Mouse (Mus musculus): ENCODE results near the gene Gbp3.

The Gbp3 gene

DNA sequence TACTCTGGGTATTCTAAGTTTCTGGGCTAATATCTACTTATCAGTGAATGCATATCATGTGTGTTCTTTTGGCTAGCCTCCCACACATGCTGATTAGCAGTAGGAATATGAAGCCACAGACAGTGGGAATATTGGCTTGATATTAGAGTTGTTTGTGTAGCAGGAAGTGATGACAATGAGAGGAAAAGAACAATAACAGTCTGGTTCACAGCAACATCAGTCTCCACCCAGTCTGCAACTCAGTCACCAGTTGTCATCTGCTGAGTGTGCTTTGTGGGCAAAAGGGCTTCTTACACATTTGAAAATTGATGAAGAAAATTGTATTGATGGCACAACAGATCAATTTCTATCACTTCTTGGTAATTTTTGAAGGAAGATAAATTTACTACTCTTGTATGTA is 27.6 kb downstream of the Gbp3 start:
- DNase-seq (ENCODE audit: low read depth, low spot score): no peak

DNA sequence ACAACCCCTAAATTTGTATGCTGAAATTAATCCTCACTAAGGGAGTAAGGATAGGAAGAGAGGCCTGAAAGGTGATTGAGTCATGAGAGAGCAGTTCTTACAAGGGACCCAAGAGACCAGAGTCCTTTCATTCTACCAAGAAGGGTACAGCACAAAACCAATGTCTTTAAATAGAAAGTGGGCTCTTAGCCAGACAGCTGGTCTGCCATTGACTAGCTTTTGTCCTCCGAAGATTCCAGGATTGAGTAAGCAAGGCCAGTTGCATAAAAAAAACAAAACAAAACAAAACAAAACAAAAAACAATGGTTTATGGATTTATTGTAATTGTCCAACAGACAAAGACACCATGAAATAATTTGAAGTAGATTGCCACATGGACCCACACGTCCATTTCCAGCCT is 29.1 kb downstream of the Gbp3 start:
- DNase-seq (ENCODE audit: low read depth, low spot score): no peak

- DNase-seq (ENCODE audit: low read depth, low spot score): no peak
Observed at GRCm38 (mm10) chr3:142590431-142591067, 30.7 kb downstream of the Gbp3 start.

- DNase-seq (ENCODE audit: low read depth, low spot score): no peak
Observed at GRCm38 (mm10) chr3:142594547-142594946, 34.7 kb downstream of the Gbp3 start, which contains the start of gene Gbp2b. Gbp2b (plus strand) TSS chr3:142594847.

DNA sequence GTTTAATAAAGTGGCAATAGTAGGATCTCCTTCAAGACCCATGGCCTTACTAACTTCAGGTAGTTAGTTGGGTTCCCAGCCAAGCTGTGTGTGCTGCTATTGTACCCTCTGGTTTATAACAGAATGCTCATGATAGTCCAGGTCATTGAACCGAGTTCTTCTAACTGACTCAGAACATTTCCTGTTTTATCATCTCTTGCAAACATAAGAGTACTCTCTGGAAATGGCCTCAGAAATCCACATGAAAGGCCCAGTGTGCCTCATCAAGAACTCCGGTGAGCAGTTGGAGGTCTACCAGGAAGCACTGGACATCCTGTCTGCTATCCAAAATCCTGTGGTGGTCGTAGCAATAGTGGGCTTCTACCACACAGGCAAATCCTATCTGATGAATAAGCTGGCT is 38.1 kb downstream of the Gbp3 start:
- no peak for DNase-seq (ENCODE audit: low read depth, low spot score)

DNA sequence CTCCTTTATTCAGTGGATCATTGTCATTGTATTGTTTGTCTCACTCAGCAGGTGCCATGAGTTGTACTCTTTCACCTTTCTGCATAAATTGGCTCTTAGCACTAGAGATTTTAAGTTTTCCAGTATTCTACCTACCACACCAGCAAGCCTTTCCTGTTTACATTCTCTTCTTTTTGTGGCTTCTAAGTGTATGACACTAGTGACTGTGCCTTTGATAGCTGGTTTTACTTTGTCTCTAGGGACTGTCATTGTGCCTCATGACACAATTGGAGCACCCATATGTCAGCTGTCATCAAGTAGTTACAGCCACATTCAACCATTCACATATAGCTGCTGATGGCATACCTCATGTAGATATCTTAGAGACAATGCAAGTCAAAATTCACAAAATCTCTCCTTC is 41.8 kb downstream of the Gbp3 start:
- DNase-seq (ENCODE audit: low read depth, low spot score): no peak

DNA sequence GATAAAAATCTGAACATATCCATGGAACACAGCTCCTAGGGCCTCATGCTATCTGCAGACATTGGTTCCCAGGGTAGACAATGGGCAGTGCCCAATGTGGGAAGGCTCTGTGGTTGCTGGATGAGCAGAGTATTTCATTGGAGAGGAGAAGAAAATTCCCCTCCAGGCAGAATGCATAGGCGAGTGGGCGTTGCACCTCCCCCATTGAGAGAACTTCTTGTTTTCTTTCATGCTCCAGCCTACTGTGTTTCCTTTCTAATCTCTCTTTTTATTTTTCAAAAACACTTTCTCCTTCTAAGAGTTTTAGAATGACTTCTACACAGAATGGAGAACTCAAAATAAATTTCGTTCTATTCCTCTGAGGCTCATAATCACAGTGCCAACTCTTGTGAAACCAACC is 58.8 kb downstream of the Gbp3 start:
- no peak for DNase-seq (ENCODE audit: low read depth, low spot score)

GRCm38 (mm10) chr3:142619606-142620005 is 59.8 kb downstream of the Gbp3 start:
- no peak for DNase-seq (ENCODE audit: low read depth, low spot score)

DNA sequence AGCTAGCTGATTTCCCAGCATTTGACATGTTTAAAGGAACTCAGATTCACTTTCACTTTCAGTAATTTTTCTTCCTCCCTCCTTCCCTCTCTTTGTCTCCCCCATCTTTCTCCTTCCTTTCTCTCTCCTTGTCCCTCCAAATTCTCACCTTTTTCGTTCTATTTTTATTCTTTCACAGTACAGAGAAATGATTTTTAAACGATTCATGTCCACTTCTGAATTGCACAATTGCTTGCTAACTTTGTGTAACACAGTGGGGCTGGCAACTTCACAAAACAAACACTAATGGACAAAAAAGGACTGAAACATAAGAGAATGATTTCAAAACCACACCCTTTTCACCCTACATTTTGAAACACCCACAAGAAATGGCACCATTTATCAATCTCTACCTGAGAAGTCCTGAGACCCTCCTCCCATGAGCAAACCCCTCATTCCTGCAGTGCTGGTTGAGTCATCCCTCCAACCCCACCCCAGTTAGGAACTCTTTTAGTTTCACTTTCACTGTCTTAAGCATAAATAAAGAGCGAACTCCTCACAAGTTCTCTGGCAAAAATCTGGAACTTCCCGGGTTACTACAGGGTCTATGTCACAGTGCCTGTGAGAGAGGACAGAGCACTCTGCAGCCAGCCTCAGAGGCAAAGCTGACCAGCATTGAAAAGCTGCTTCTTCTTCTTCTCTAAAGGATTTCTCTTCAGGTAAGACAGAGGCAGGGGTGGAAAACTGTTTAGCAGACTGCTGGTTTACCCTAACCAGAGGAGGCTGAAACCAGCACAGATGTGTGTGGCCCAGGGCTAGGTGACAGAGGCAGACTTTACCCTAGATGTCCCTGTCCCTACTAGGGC is 60.5 kb downstream of the Gbp3 start, which contains the start of gene Gbp2:
Gene Gbp2 (plus strand): TSS at position 492 of the 845 bp plus-strand sequence.
- DNase-seq (ENCODE audit: low read depth, low spot score): no peak

GRCm38 (mm10) chr3:142620956-142621562 is 61.2 kb downstream of the Gbp3 start:
- DNase-seq (ENCODE audit: low read depth, low spot score): no peak
